Mouse (Mus musculus) forebrain, embryonic 11.5 days (tissue): ENCODE measurements around the gene Cdyl2. TPM values are rescaled to one million over a fixed set of nuclear protein-coding genes. Genes with fewer than 3 reads are reported as not detected.

Experiments used
- ATAC-seq: fragments of 200-750 bp; cut with Nextera tagmentation; replicated peaks from 2 replicates; pipeline ENCODE4 v1.8.0; 2017; ENCODE audit warnings: moderate TSS enrichment; ENCODE audit not compliant: low FRiP score
- DNase-seq: peaks from one replicate; pipeline ENCODE4 v3.0.0-alpha.2; 2017; ENCODE audit warnings: low spot score
- H3K27ac ChIP-seq: fragments of 300-500 bp; sonication (generic); 2 replicates; pipeline ENCODE4 v1.5.1; 2014; ENCODE audit warnings: low read depth, low read length
- H3K27me3 ChIP-seq: fragments of 300-500 bp; sonication (generic); 2 replicates; pipeline ENCODE4 v1.6.1; 2014; ENCODE audit warnings: mild to moderate bottlenecking, low read length, mixed read lengths; ENCODE audit not compliant: control insufficient read depth, insufficient read depth
- H3K36me3 ChIP-seq: fragments of 300-500 bp; sonication (generic); 2 replicates; pipeline ENCODE4 v1.6.1; 2014; ENCODE audit warnings: mild to moderate bottlenecking, low read length, moderate library complexity, mixed read lengths; ENCODE audit not compliant: control insufficient read depth, insufficient read depth
- H3K4me1 ChIP-seq: fragments of 300-500 bp; sonication (generic); replicated peaks from 2 replicates; pipeline ENCODE4 v1.6.1; 2014; ENCODE audit warnings: low read length, mixed read lengths; ENCODE audit not compliant: control insufficient read depth, insufficient read depth
- H3K4me2 ChIP-seq: fragments of 300-500 bp; sonication (generic); 2 replicates; pipeline ENCODE4 v1.6.1; 2014; ENCODE audit warnings: low read depth, mild to moderate bottlenecking, low read length, moderate library complexity, mixed read lengths; ENCODE audit not compliant: severe bottlenecking
- H3K4me3 ChIP-seq: fragments of 300-500 bp; sonication (generic); 2 replicates; pipeline ENCODE4 v1.5.1; 2014; ENCODE audit warnings: low read depth, low read length
- H3K9ac ChIP-seq: fragments of 300-500 bp; sonication (generic); 2 replicates; pipeline ENCODE4 v1.6.1; 2014; ENCODE audit warnings: low read length
- H3K9me3 ChIP-seq: fragments of 300-500 bp; sonication (generic); 2 replicates; pipeline ENCODE4 v1.6.1; 2016; ENCODE audit warnings: low read length, mixed read lengths; ENCODE audit not compliant: control insufficient read depth
- WGBS: fragments of 180-500 bp; shearing (Covaris S2); extraction: QIAGEN DNeasy Blood & Tissue Kit; methylation state at CpG from one replicate; pipeline ENCODE4 v1.1.7; 2014; 5-methylcytosine and 5-hydroxymethylcytosine counted together
- polyA plus RNA-seq: library from polyadenylated mRNA; unstranded; fragments of >200 nt; fragmentation: Nextera tagmentation; extraction: Ambion mirVana; gene quantifications from 2 replicates; pipeline ENCODE4 v1.2.1, GENCODE M21; 2014

The Cdyl2 gene
- polyA plus RNA-seq, 1 experiment from 2014 or later: 8.3 TPM

DNA sequence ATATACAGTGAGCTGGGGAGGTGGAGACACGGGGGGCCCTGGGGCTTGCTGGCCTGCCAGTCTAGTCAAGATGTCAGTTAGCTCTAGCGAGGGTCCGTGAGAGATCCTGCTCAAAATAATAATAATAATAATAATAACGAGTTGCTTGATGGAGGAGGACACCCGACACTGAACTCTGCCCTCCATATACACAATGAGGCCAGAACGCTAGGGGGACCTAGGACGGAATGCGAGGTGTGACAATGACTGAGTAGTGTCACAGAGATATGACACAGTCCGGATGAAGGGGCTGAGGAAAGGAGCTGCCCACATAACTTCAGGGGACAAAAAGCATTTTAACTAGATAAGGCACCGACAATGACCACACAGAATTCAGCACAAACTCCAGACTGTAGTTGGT, 96.4 kb downstream of the Cdyl2 start:
- DNase-seq: no peak
- Histone ChIP-seq H3K4me1 (no peaks in the 10 kb centered on the region), H3K4me2 (no peak overlapping the region), H3K27ac (no peak overlapping the region), H3K9me3 (no peaks in the 10 kb centered on the region), H3K27me3 (no peaks in the 10 kb centered on the region), H3K36me3 (no peaks in the 10 kb centered on the region), H3K9ac (no peak overlapping the region), H3K4me3 (no peak overlapping the region)
- no peak for ATAC-seq
- 90% methylated on average over 10 of the region's 10 CpGs for WGBS

DNA sequence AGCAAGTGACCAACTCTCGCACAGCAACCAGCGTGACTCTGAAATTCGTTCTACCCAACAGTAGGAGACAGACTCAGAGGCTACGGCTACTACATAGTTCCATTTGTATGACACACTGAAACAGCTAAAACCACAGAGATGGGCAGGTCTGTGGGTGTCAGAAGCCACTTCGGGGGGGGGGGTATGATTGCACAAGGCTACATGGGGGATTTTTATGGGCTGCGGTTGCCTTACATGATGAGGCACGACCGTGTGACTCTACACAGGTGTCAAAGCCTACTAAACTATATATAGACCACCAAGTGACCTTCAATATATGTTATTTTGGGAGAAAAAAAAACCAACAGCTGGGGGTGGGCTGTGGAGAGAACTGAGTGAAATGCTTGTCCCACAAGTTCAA, 96.8 kb downstream of the Cdyl2 start:
- H3K36me3 ChIP-seq: no peaks in the 10 kb centered on the region
- DNase-seq: no peak
- no peak overlapping the region for H3K27ac ChIP-seq
- 91% methylated on average over 8 of the region's 8 CpGs for WGBS
- H3K27me3 ChIP-seq: no peaks in the 10 kb centered on the region
- no peak for ATAC-seq
- H3K9ac ChIP-seq: no peak overlapping the region
- no peaks in the 10 kb centered on the region for H3K9me3 ChIP-seq
- no peak overlapping the region for H3K4me2 ChIP-seq
- no peaks in the 10 kb centered on the region for H3K4me1 ChIP-seq
- no peak overlapping the region for H3K4me3 ChIP-seq

DNA sequence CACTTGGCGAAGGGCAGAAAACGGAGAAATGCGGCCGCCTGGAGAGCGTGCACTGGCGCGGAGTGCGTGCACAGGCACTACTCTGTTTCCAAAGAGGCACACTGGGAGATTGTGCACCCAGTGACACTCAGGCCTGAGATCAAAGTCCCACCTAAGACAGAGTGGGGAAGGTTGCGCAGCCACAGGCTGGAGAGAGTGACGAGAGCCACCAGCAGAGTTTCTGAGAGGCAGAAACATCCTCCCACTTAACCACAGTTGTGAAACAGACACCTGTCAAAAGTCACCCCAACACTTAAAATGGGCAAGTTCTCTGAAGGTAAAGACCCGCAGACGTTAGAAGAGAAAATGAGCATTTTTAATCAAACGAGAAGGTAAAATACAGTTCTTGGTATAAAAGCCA, 97.5 kb downstream of the Cdyl2 start:
- H3K9ac ChIP-seq: no peak overlapping the region
- H3K36me3 ChIP-seq: no peaks in the 10 kb centered on the region
- no peaks in the 10 kb centered on the region for H3K4me1 ChIP-seq
- no peak for ATAC-seq
- 94% methylated on average over 13 of the region's 13 CpGs for WGBS
- H3K9me3 ChIP-seq: no peaks in the 10 kb centered on the region
- no peak overlapping the region for H3K27ac ChIP-seq
- H3K4me2 ChIP-seq: no peak overlapping the region
- no peaks in the 10 kb centered on the region for H3K27me3 ChIP-seq
- no peak overlapping the region for H3K4me3 ChIP-seq
- no peak for DNase-seq

DNA sequence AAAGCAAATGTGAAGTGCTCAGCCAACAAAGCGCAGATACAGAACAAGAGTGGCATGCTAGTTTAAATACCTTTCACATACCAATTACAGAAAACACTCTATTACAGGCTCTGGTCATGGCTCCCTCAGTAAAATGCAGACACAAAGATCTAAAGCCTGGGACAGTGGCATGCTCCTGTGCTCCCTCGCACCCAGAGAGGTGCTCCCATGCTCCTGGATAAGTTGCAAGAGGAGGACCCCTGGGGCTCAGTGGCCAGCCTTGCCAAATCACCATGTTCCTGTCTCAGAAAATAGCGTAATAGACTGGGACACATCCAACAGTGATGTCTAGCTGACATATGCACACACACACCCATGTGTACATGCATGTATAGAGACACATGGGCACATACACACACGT, 98.4 kb downstream of the Cdyl2 start:
- Histone ChIP-seq H3K27me3 (no peaks in the 10 kb centered on the region), H3K36me3 (no peaks in the 10 kb centered on the region), H3K9me3 (no peaks in the 10 kb centered on the region), H3K4me1 (no peaks in the 10 kb centered on the region), H3K4me3 (no peak overlapping the region), H3K4me2 (no peak overlapping the region), H3K9ac (no peak overlapping the region), H3K27ac (no peak overlapping the region)
- WGBS: 97% methylated on average over 4 of the region's 4 CpGs
- no peak for ATAC-seq
- no peak for DNase-seq

DNA sequence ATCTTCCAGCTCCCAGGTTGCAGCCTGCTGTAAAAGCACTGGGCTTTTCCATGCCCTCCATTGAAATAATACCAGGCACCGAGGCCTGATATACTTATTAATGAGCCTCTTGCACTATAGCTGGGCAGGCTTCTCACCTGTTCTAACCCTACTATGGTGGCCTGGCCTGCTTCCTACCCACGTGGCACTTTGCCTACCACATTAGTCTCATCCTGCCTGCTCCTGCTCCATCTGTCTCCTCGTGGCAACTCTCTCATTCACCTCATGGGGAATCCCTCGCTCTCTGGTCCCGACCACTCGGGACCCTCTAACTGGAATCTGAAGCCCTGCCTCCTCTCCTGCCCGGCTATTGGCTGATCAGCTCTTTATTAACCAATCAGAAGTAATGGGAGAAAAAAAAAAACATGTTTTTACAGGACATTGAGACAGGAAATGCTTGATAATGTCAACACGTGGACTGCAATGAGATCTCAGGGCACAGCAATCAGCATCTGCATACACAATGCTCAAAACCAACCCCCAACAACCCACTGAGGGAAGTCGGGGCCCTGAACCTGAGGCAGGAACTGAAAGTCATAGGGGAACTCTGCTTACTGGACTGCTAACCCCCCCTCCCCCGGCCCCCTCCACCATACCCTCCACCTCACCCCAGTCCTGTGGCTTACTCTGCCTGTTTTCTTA, 99.2 kb downstream of the Cdyl2 start:
- ATAC-seq: no peak
- H3K36me3 ChIP-seq: no peaks in the 10 kb centered on the region
- 74% methylated on average over 10 of the region's 10 CpGs for WGBS

DNA sequence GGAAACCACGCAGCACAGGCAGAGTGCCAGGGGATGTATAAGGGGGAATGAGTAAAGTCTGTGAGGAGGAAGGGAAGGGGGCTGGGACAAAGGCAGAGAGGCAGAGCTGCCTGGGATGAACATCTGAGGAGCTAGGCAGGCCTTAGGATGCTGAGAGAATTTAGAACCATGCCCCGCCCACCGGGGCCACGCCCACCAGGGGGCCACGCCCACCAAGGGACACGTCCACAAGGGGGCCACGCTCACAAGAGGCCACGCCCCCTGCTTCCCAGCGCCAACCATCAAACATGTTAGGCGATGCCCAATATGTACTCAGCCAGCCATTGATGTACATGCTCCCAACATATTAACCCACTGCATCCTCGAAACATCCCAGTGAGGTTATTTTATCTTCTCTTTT, 102.7 kb downstream of the Cdyl2 start:
- ATAC-seq (peak; percentile 27; the same call in 1 of the 2 replicates), DNase-seq (no peak)
- WGBS: 46% methylated on average over 11 of the region's 11 CpGs
- H3K27me3 ChIP-seq: no peaks in the 10 kb centered on the region
- no peak overlapping the region for H3K4me2 ChIP-seq
- H3K9me3 ChIP-seq: no peaks in the 10 kb centered on the region
- H3K27ac ChIP-seq: no peak overlapping the region
- H3K9ac ChIP-seq: no peak overlapping the region
- no peaks in the 10 kb centered on the region for H3K36me3 ChIP-seq
- H3K4me3 ChIP-seq: no peak overlapping the region
- no peaks in the 10 kb centered on the region for H3K4me1 ChIP-seq

More for the DNA sequence above, 99.2 kb downstream of the Cdyl2 start:
- Histone ChIP-seq H3K27me3 (no peaks in the 10 kb centered on the region), H3K9ac (no peak overlapping the region), H3K4me2 (no peak overlapping the region), H3K4me3 (no peak overlapping the region), H3K27ac (no peak overlapping the region), H3K4me1 (no peaks in the 10 kb centered on the region), H3K9me3 (no peaks in the 10 kb centered on the region)
- DNase-seq: no peak

DNA sequence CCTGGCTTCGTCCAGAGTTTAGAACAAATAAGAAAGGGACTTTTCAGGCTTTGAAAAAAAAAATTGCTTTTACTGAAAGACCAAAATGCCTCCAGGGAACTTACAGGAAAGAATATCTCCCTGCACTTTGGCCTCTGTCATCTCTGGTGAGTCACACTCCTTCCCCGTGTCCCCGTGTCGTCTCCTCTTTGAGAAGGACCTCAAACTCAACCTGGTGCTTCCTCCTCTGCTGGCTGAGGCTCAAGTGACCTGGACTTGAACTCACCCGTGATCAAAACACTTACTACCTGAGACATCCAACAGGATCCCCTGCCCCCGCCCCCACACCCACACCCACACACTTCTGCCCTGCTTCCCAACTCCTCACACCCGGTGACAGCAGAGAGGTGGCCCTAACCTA, 103.8 kb downstream of the Cdyl2 start:
- no peak for ATAC-seq
- no peak overlapping the region for H3K9ac ChIP-seq
- no peak overlapping the region for H3K4me2 ChIP-seq
- no peaks in the 10 kb centered on the region for H3K4me1 ChIP-seq
- H3K9me3 ChIP-seq: no peaks in the 10 kb centered on the region
- no peak overlapping the region for H3K4me3 ChIP-seq
- DNase-seq: no peak
- H3K27me3 ChIP-seq: no peaks in the 10 kb centered on the region
- WGBS: 95% methylated on average over 7 of the region's 7 CpGs
- H3K27ac ChIP-seq: no peak overlapping the region
- H3K36me3 ChIP-seq: no peaks in the 10 kb centered on the region

DNA sequence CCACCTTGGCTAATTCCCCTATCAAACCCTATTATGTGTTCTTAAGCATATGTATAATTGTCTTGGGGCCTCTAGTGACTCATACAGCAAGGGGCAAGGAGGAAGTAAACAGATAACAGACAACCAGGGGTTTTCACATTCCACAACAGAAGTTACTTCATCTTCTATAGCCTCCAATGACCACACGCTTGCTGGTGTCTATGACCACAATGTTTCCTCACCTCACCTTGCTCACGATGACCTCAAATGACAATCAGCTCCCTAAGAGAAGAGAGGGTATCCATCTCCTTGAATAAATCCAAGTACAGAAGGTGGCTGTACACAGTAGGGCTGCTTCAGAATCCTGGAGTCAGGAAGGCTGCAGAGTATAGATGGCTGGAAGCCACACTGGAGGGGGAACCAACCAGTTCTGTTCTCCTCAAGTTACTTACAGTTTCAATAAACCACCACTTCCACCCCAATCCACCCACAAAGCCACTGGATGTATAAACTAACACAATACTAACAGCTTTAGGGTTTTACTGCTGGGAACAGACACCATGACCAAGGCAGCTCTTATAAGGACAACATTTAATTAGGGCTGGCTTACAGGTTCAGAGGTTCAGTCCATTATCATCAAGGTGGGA, 104.8 kb downstream of the Cdyl2 start:
- H3K4me3 ChIP-seq: no peak overlapping the region
- no peaks in the 10 kb centered on the region for H3K27me3 ChIP-seq
- 94% methylated on average over 2 of the region's 2 CpGs for WGBS
- H3K9ac ChIP-seq: no peak overlapping the region
- no peak for ATAC-seq
- H3K9me3 ChIP-seq: no peaks in the 10 kb centered on the region
- H3K4me2 ChIP-seq: no peak overlapping the region
- H3K27ac ChIP-seq: no peak overlapping the region
- H3K36me3 ChIP-seq: no peaks in the 10 kb centered on the region
- H3K4me1 ChIP-seq: no peaks in the 10 kb centered on the region
- DNase-seq: no peak

DNA sequence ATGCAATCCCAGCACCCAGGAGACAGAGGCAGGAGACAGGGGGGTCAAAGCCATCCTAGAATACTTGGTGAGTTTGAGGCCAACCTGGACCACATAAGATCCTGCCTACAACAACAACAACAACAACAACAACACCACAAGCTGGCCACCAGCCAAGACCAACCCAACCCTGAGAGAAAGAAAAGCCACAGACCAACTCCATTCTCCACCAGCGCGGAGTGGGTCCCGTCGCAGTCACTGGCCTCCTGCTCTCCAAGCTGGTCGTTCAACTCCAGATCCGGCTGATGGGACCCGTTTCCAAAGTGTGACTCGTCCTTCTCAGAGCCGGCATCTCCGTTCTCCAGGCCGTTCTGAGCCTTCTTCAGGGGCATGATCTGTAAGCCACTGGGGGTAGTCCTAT, 109.2 kb downstream of the Cdyl2 start:
- H3K27me3 ChIP-seq: no peaks in the 10 kb centered on the region
- no peak overlapping the region for H3K4me3 ChIP-seq
- no peaks in the 10 kb centered on the region for H3K9me3 ChIP-seq
- no peak for DNase-seq
- no peaks in the 10 kb centered on the region for H3K36me3 ChIP-seq
- H3K4me2 ChIP-seq: no peak overlapping the region
- 92% methylated on average over 11 of the region's 11 CpGs for WGBS
- ATAC-seq: no peak
- no peak overlapping the region for H3K27ac ChIP-seq
- H3K4me1 ChIP-seq: no peaks in the 10 kb centered on the region
- no peak overlapping the region for H3K9ac ChIP-seq
